Mouse (Mus musculus) v-Abl transformed pro-B cells (cell line): ENCODE results near the gene Plppr3.

Source experiments
- in situ Hi-C, 2 experiments: fragments of 400-800 bp; cut with MboI; formaldehyde crosslinking; loops; one replicate each; pipeline ENCODE4 v1.15.1; 2025; ENCODE audit not compliant: unreplicated experiment in 2 of 2

Gene Plppr3

DNA sequence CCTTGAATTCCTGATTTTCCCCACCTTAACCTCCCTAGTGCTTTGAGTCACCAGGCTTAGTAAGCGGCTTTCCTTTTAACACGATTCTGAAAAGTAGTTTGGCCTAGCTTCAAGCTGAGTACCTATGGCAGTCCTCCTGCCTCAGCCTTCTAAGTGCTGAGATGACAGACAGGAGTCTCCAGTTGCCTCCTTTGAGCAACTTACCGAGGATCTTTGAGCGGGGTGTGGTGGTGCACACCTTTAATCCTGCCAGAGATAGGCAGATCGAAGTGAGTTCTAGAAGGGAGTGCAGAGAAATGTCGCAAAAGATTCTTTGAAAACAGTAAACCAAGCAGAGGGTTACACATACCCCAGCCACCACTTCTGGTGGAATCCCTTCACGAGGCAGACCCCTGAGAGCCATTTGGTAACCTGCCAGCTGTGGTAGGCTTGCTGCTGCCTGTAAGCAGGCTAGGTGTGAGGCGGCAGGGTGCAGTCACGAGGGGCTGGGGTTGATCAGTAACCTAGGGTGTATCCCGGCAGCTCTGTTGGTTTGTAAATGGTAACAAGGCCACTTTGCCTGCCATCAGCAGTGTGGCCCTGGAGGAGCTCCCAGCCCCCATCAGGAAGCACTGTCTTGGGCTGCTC is 18.8 kb downstream of the Plppr3 start:
- in situ Hi-C loops = loop anchor here in 1 of 2 experiments (10.0 kb wide), 1 partner anchor 289 kb away; the partner anchor contains the start of genes Cbarp and Midn

DNA sequence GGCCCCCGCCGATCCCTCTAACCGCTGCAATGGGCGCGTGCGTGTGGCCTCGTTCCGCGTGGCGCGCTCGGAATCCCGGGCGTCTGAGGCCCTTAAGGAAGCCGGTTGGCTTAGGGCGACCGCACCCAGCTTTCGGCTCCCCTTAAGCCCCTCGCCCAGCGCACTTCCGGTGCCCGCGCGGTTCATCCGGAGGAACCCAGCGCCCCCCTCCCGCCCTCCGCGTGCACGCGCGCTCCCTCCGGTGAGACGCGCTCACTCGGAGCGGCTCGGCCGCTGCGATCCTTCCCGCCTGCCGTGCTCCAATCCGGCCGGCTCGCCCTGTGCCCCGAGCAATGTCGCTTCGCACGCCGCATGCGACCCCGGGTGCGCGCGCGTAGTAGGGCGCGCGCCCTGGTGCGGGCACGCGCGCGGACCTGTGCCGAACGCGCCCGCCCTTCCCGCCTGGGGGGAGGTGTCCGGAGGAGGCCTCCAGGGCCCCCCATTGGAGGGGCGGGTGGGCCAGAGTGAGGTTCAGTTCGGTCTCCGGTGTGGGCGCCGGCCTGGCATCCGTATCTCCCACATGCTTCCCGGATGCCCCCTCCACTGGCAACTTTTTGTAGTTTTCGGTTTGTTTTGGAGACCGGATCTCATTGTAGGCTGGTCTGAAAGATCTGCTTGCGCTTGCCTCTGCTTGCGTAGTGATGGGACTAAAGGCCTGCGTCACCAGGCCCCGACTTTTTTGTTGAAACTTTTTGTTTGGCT is 19.5 kb downstream of the Plppr3 start:
- in situ Hi-C loops = loop anchor here in 1 of 2 experiments (10.0 kb wide), 1 partner anchor 290 kb away; the partner anchor contains the start of genes Cbarp and Midn

DNA sequence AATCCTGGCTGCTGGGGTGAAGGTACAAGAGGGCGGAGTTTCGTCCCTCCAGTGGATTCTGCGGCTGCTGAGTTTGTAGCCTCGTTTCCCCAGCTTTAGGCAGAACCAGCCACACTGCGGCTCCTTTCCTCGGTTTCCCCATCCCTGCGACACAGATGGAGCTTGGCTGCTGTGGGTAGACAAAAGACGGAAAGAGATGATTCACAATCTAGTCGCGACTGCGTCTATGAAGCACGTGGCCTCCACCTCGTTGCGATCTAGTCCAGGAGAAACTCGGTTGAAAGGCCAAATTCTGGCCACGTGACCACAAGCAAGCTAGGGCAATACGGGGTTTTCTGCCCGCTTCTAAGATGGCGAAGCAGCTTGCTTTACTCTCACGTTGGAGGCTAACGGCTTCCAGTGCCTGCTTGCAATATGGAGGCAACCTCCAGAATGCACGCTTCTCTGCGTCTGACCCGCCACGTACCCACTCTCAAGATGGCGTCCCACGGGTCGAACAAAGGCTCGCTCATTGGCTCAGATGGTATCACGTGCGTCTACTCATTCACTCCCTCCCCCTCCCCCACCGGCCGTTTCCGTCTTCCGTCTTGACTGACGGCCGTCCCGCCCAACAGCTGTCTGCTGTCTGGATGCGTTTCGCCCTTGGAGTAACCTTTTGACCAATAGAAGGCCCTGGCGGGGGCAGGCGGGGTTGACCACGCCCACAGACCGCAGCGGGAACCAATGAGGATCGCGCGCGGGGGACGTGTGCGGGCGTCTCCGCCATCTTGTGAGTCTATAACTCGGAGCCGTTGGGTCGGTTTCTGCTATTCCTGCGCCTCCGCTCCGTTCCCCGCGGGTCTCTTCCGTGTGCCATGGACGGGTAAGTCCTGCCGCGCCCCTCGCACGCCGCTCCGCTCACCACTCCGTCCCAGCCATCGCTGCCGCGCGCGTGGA is 20.3 kb downstream of the Plppr3 start, which contains the start of gene Ptbp1:
TSS of gene Ptbp1 (plus strand) at position 568 of the 936 bp plus-strand sequence.
- in situ Hi-C loops = loop anchor here in 1 of 2 experiments (10.0 kb wide), 1 partner anchor 291 kb away; the partner anchor contains the start of genes Cbarp and Midn

DNA sequence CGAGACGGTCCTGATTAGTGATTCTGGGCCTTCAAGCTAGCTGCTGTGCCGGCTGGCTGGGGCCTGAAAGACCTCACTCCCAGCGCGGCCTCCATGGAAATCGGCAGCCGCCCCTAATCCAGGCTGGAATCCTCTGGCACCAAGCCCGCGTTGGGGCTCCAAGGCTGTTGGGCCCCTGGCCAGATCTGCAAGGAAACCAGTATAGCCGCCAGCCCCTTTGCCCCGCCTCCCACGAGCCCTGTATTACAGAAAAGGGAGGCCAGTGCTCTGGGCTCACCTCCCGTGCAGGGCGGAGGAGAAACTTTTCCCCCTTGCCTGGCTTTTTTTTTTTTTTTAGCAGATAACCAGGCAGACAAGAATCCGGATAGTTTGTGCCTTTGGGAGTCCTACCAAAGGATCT is 21.0 kb downstream of the Plppr3 start:
- in situ Hi-C loops = loop anchor here in 1 of 2 experiments (10.0 kb wide), 1 partner anchor 291 kb away; the partner anchor contains the start of genes Cbarp and Midn

DNA sequence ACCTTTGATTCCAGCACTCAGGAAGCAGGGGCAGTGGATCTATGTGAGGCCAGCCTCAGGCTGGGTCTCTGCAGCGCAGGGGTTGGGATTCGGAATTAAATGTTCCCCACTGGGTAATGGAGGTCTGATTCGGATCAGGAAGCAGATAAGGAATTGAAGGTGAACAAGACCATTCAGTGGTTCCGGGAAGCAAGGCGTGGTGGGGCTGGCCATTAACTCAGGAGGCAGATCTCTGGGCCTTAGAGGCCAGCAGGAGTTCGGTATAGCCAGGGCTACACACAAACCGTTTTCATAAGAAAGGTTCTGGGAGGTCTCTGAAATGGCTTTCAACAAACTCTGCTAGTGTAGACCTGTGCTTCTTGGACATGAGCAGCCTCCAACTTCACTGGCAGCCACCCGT is 21.6 kb downstream of the Plppr3 start:
- in situ Hi-C loops = loop anchor here in 1 of 2 experiments (10.0 kb wide), 1 partner anchor 292 kb away; the partner anchor contains the start of genes Cbarp and Midn

DNA sequence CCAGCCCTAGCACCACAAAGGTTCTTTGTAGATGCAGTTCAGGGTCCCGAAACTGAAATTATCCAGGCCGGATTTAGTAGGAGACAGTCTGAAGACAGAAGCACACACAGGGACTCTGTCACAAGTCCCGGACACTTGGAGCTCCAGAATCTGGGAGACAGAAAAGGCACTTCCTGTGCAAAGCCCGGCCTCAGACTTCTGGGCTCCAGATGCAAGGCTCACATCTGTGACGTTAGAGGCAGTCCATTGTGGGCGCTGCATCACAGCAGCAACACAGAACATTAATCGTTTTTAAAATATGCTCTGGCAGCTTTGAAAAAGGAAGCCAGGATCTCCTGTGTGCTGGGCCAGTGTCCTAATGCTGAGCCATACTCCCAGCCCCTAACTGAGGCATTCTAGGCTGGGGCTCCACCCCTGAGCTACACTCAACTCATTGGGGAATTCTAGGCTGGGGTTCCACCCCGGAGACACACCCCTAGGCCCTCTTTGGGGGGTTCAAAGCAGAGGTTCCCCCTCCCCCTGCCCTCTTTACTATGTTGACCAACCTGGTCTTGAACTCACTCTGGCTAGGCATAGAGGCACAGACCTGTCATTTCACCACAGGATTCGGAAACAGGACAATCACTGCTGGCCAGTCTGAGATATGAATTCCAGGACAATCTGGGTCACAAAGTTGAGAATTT is 22.2 kb downstream of the Plppr3 start:
- in situ Hi-C loops = loop anchor here in 1 of 2 experiments (10.0 kb wide), 1 partner anchor 293 kb away; the partner anchor contains the start of genes Cbarp and Midn

DNA sequence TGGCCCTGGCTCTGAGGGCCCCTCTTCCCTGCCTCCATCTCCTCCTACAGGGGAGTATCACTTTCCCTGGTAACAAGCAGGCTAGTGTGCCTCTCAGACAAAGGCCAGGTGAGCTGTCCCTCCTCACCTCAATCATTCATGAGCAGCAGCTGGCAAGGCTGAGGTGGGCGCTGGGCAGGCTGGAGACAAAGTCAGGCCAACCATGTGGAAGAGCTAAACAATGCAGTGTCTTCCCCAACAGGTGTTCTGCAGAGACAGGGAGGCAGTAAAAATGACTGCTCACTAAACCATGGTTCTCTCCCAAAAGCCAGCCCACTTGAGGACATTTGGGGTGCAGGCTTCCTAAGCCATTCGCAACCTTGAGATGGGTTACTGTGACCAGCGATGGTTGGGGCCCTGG is 22.8 kb downstream of the Plppr3 start:
- in situ Hi-C loops = loop anchor here in 1 of 2 experiments (10.0 kb wide), 1 partner anchor 293 kb away; the partner anchor contains the start of genes Cbarp and Midn

DNA sequence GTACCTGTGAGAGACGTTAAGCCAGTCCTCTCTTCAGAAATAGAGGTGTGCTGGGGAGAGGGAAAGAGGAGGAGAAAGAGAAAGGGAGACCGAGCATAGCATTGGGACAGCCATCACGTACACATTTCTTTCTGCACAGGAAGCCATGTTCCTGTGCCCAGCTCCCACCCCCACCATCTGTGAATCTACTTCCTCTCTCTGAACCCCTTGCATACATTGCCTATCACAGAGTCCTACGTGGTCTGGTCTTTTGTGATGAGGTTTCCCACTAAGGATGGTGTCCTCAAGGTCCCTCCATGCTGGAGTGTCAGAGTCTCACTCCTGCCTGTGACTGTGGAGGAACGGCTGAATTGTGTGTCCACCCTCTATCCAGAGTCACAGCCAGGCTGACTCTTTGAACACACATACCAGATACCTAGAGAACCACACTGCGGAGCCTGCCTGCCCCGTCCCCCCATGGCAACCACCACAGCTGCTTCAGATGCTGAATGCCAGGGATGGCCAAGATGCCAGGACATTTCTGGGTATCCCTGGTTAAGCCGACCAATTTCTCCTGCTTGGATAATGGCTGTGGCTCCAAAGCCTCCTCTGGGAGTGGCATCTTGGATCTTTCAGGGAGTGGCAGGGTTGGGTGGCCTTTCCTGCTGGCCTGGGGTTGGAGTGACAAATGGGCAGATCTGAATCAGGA is 24.3 kb downstream of the Plppr3 start:
- in situ Hi-C loops = loop anchor here in 1 of 2 experiments (10.0 kb wide), 1 partner anchor 295 kb away; the partner anchor contains the start of genes Cbarp and Midn

DNA sequence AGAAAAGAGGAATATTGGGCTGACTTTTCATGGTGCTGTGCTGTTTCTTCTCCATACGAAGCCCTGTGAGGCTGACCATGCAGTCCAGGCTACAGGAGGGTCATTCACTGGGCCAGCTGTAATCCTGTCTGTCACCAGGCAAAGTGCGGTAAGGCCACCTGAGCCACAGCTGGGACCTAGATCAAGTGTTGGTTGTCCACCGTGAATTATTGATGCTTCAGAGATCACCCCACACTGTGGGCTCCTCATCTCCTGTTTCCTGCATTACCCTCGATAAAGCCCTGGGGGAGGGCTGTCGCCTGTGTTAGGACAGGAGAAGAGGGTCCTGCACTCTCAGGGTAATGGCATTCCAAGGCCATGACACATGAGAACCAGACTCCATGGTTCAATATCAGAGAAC is 27.9 kb downstream of the Plppr3 start:
- in situ Hi-C loops = no loop called here

DNA sequence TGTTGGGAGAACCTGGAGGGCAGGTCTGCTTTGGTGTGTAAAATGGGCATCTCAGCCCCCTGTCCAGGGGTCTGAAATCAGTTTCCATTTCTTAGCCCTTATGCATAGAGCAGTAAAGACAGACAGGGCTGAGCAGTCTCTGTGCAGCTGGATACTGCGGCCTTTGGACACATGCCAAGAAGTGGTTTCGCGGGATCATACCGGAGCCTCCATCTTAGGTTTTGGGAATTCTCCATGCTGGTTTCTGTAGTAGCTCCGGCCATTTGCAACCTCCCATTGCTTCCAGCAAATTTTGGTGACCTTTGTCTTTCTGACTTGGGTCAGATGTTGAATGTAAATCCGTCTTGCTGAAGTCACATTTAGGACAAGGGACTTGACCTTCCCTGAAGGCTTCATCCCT is 31.0 kb downstream of the Plppr3 start:
- in situ Hi-C loops = no loop called here

DNA sequence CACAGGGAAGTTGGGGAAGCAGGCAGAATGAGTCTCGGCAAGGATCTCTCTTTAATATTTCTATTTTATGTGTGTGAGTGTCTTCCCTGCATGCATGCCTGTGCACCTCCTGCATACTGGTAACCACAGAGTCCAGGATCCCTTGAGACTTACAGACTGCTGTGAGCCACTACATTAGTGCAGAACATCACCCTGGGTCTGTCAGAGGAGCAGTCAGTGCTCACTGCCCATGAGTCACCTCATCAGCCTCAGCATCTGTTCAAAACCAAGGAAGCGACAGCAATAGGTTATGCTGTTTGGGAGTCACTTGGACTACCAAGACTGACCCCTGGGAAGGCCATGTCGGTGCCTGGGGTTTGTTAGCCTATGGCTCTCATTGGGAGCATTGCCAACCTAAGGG is 32.1 kb downstream of the Plppr3 start:
- in situ Hi-C loops = no loop called here

DNA sequence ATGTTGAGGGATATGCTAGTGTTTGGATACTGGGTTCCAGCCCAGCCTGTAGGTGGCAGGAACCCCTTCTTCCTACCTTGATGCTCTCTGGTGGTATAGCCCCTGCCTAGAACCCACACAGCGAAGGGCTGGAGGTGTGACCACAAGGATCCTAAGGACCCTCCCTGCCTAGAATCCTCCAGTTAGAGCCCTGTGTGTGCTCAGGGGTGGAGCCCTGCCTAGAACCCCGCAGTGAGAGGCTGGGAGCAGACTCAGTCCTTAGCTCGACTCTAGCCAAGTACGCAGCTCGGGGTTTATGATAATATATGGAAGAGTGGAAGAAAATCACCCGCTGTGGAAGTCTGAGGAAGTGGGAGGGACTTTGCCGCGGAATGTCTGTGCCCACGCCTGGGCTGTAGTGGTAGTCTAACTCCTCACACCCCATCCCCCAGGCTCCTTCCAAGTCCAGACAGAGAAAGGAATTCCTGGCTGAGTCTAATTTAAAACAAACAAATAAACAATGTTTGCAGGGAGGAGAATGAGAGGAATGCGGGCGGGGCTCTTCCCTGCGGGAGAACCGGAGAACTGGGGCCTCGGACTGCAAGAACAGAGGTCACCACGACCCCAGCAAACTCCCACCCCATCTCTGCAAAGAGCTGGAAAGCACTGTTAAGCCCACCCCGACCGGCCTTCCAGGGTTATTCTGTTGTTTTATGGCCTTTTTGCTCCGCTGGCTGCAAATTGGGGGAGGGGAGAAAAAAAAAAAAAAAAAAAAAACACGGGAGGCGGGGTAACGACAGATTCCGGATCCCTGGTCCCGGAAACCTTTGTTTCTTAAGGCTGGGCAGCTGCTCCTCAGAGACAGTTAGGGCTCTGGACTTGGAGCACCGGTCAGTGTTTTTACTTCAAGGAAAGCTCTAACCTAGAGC is 33.5 kb downstream of the Plppr3 start:
- in situ Hi-C loops = no loop called here

DNA sequence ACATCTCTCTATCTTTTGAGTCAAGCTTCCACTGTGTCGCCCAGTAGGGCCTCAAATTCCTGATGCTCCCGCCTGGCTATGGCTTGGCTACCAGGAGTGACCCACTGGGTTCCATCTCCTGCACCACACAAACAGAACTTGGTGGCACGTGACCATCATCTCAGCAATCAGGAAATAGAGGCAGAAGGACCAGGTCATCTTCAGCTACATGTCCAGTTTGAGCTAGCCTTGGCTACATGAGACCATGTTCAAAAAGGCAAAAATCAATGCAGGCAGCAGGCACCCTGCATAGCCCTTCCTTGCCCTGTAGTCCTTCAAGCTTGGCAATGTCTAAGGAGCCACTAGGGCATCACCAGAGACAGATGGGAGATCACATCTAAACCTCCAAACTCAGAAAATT is 34.3 kb downstream of the Plppr3 start:
- in situ Hi-C loops = no loop called here

DNA sequence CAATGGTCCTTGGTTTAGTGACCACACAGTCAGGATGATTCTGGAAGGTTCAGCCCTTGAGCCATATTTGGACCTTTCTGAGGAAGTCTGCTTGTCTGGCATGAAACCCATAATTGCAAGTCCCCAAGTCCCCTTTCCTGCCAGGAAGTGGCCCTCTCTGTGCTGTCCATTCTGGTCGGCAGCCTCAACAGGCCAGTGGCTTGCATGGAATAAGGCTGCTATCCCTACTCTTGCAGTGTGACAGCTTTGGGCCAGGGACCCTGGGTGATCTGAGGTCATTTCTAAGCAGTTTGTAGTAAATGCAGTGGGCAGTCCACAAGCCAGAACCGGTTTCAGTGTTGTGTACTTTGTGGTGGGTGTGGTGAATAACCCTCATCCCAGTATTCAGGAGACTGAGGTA is 36.3 kb downstream of the Plppr3 start:
- in situ Hi-C loops = loop anchor here in 1 of 2 experiments (10.0 kb wide), 1 partner anchor 57 kb away; the partner anchor contains the start of gene Cfd

DNA sequence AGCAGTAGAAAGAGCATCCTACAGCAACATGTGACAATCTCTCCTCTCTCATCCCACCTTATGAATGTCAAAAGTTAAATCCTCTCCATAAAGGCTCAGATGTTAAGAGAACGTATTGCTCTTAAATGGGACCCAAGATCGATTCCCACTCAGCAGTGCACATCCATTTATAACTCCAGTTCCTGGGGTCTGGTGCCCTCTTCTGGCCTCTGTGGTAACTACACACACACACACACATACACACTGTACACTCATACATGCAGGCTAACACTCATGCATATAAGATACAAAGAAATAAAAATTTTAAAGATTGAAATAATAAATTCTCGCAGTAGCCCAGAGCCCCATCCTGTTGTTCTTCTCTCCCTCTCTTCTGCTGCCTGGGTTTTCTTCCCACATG is 37.5 kb downstream of the Plppr3 start:
- in situ Hi-C loops = loop anchor here in 1 of 2 experiments (10.0 kb wide), 1 partner anchor 58 kb away; the partner anchor contains the start of gene Cfd

DNA sequence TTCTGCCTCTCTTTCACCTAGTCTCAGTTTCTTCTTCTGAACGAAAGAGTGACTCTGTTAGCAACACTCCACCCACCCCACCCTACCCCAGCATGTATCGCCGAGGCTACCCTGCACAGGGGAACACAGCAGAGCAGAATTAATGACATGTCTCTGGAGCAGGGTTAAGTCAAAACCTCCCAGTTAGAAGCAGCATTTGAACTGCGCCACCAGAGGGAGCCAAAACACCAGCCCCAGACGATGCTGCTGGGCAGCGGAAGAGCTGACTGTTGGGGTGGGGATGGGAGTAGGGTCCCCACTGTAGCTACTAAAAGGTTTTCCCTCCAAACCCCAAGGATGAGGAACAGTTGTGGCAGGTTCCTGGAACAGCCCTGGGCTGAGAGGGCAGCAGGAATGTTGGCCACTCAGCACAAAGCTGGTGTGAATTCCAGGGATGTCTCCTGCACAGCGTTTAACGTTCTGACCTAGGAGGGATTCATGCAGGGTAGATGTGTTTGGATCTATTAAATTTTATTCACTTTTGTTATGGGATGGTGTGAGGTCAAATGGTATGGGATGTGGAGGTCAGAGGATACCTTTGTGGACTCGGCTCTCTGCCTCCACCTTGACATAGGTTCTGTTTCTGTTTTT is 39.5 kb downstream of the Plppr3 start:
- in situ Hi-C loops = loop anchor here (5.0 to 10.0 kb wide), 5 partner anchors 47 to 122 kb away; partner anchors contain the start of genes R3hdm4 (in 2 of the 2) and Cfd (in 1 of the 2)

DNA sequence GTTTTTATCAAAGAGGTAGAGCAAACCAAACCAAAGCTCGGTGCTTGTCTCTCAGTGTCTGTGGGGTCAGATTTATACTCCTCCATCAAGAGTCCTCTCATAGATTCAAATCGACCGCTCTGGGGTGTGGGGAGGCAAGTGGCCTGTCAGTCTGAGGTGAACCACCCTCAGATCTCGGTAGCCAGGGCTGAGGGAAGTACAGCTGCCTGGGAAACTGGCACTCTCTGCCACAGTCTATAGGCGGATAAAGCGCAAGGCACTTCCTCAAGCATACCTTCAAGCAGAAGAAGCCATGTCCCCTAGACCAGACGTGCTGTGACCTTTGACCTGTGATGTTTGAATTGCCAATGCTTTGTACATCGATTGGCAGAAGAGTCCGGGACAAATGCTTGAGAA is 41.6 kb downstream of the Plppr3 start:
- in situ Hi-C loops = loop anchor here (5.0 to 10.0 kb wide), 5 partner anchors 50 to 125 kb away; partner anchors contain the start of genes R3hdm4 (in 2 of the 2) and Cfd (in 1 of the 2)
